Mouse (Mus musculus): ENCODE data around the gene Bhlha15. TPM values are rescaled to one million over a fixed set of nuclear protein-coding genes. Genes with fewer than 3 reads are reported as not detected.
A peak's percentile ranks its signal among the peaks of the same experiment; 100 is the strongest.

The Bhlha15 gene
- total RNA-seq, 2 experiments from 2014 or later: 0.25 to 0.30 TPM

DNA sequence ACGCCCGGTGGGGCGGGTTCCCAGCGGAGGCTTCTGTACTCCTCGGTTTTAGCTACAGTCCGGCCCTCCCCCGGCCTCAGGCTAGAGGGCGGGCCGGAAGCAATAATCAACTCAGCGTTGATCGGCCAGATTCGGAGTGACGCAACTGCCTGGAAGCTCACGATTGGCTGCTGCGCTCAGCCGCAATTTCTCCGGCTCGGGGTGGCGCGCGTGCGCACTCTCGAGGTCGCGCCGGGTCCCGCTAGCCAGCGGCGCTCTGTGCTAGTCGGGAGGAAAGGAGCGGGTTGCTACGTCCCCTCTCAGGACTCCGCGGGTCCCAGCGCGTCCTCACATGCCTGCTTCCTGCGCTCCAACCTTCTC is 33.4 kb downstream of the Bhlha15 start, which contains the start of gene Tecpr1:
Gene Tecpr1, minus strand, starts transcription at position 113 of the 360 bp plus-strand sequence.
- intact Hi-C loops (cut with DNase I): loop anchor here (2.0 kb wide), 1 partner anchor 33 kb away; no protein-coding TSS in a partner anchor
- DNase-seq (ENCODE audit: low spot score in 2 of 2): peak; percentile 94 to 98

DNA sequence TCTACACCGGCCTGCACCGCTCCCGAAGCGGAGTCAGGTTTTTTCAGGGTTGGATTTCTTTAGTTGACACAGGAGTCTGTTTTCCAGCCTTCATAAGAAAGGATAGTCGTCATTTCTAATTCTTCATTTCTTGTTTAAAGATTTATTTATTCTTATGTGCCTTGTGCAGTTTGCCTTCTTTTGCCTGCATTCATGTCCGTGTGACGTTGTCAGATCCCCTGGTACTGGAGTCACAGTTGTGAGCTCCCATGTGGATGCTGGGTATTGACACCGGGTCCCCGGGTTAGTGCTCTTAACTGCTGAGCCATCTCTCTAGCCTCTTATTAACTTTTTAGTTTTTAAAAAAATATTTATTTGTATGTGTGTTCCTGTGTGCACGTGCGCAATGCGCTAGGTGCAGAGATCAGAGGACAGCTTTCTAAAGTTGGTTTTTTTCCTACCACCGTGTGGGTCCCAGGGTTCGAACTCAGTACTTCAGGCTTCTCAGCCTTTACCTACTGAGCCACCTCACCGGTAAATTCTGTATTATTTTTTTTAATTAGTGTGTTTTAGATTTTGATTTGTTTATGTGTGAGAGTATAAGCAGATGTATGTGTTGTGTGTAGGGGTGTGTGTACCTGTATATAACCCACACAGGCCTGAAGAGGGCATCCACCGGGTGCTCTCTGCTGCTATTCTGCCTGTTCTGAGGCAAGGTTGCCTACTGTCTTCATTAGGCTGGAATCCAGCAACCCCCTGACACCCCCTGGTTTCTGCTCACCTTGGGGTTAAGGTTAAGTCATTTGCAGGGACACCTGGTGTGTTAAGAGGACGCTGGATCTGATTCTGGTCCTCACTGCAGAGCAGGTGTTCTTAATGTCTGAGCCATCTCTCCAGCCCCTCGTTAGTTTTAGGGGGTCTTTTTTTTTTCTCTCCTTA is 34.1 kb downstream of the Bhlha15 start:
- DNase-seq (ENCODE audit: low spot score in 2 of 2): no peak

GRCm38 (mm10) chr5:144226220-144226619 is 36.1 kb downstream of the Bhlha15 start:
- no peak for DNase-seq (ENCODE audit: low spot score in 2 of 2)

More for the DNA sequence above, 34.1 kb downstream of the Bhlha15 start:
- intact Hi-C loops (cut with DNase I): loop anchor here (2.0 kb wide), 1 partner anchor 33 kb away; no protein-coding TSS in a partner anchor

DNA sequence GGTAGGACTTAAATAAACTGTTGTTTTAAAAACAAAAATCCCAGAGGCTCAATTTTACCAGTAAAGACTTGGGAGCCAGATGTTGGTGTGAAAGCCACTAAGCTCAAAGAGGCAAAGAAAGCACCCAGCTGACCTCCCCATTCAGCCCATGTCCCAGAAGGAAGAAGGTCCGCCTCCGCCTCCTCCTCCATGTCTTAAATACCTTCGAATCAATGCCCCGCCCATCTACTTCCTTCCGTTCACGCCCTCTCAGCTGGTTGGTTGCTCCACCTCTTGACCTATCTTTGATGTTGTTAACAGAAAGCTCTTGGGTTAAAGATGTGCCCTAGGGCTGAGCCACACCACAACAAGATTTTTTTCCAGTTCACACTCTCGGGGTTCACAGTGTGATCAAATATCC is 40.1 kb downstream of the Bhlha15 start:
- DNase-seq (ENCODE audit: low spot score in 2 of 2): no peak
- intact Hi-C loops (cut with DNase I): no loop called here

More at GRCm38 (mm10) chr5:144226220-144226619, 36.1 kb downstream of the Bhlha15 start:
- intact Hi-C loops (cut with DNase I): no loop called here

- intact Hi-C loops (cut with DNase I): no loop called here
- DNase-seq (ENCODE audit: low spot score in 2 of 2): no peak
Measured at GRCm38 (mm10) chr5:144231410-144231809, 41.3 kb downstream of the Bhlha15 start.

DNA sequence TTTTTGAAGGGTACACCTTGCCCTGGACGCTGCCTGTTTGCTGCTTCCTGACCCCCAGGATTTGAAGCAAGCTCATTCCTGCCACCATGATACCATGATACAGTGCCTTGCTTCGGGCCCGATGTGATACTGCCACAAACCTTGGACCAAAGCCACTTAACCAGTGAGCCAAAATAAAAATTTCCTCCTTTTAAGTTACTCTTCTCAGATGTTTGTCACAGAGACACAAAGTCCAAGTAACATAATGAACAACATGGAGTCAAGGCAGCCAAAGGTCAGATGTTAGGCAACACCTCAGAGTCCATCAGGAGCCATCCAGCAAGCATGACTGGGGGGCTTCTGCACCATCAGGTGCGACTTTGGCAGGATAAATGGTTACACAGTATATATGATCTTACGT is 42.4 kb downstream of the Bhlha15 start:
- intact Hi-C loops (cut with DNase I): no loop called here
- DNase-seq (ENCODE audit: low spot score in 2 of 2): no peak

GRCm38 (mm10) chr5:144234222-144234621 is 44.1 kb downstream of the Bhlha15 start:
- intact Hi-C loops (cut with DNase I): no loop called here
- DNase-seq (ENCODE audit: low spot score in 2 of 2): no peak

- no peak for DNase-seq (ENCODE audit: low spot score in 2 of 2)
- intact Hi-C loops (cut with DNase I): no loop called here
Measured at GRCm38 (mm10) chr5:144234714-144235113, 44.6 kb downstream of the Bhlha15 start.

DNA sequence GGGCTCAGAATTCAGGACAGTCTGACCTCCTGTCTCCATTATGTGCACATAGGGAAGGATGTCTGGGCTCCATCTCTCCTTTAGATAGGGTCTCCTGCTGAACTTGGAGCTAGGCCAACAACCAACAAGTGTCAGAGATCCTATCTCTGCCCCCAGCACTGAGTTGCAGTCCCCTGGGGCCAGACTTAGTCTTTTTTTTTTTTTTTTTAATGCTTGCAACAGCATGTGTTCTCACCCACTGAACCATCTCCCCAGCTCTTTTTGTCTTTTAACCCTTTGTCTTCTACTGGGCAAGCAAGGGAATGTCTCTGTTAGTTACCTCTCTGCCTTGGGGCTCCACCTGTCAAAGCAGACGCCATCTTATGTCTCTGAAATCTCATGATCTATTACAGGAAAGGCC is 48.9 kb downstream of the Bhlha15 start:
- no peak for DNase-seq (ENCODE audit: low spot score in 2 of 2)
- intact Hi-C loops (cut with DNase I): no loop called here

Other genes starting within 250 kb of the Bhlha15 start
- 10 to 100 TPM; 38.7 to 42.6 TPM for gene Ccz1, start 175.4 kb upstream of the Bhlha15 start, total RNA-seq (2021)
- gene Ocm, start 163.6 kb upstream of the Bhlha15 start, total RNA-seq (2021): 1 to 10 TPM; 2.6 to 3.2 TPM
- 100 to 1,000 TPM; 163 to 171 TPM for gene Lmtk2, start 89.8 kb upstream of the Bhlha15 start, total RNA-seq (2021)
- 10 to 100 TPM; 86.6 to 87.7 TPM for gene Tecpr1, start 33.3 kb downstream of the Bhlha15 start, total RNA-seq (2021)
- 10 to 100 TPM; 64.0 to 65.8 TPM for gene Bri3, start 54.2 kb downstream of the Bhlha15 start, total RNA-seq (2021)
- gene Baiap2l1, start 167.8 kb downstream of the Bhlha15 start, total RNA-seq (2021): under 1 TPM; 0.53 to 0.92 TPM

All from left cerebral cortex, postnatal 25 days (tissue).